Mouse (Mus musculus) heart, embryonic 16.5 days (tissue): Measurements from ENCODE around the gene Herc6. TPM values are rescaled to one million over a fixed set of nuclear protein-coding genes. Genes with fewer than 3 reads are reported as not detected.
"Not testable (repeated sequence)": the region's sequence is repeated elsewhere in the genome, so short reads cannot be mapped to it uniquely, and the experiment has no call there.

Experiments
- ATAC-seq: fragments of 200-750 bp; cut with Nextera tagmentation; replicated peaks from 2 replicates; pipeline ENCODE4 v1.8.0; 2017; ENCODE audit warnings: moderate number of reproducible peaks; ENCODE audit not compliant: insufficient read depth, low FRiP score; ENCODE audit errors: extremely low read depth
- H3K27ac ChIP-seq: fragments of 300-500 bp; sonication (generic); 2 replicates; pipeline ENCODE4 v1.5.1; 2014; ENCODE audit warnings: mild to moderate bottlenecking, low read length, control low read depth, moderate library complexity
- H3K27me3 ChIP-seq: fragments of 300-500 bp; sonication (generic); 2 replicates; pipeline ENCODE4 v1.6.1; 2014; ENCODE audit warnings: low read length, mixed read lengths; ENCODE audit not compliant: control insufficient read depth, insufficient read depth
- H3K36me3 ChIP-seq: fragments of 300-500 bp; sonication (generic); 2 replicates; pipeline ENCODE4 v1.6.1; 2014; ENCODE audit not compliant: control insufficient read depth, insufficient read depth
- H3K4me1 ChIP-seq: fragments of 300-500 bp; sonication (generic); 2 replicates; pipeline ENCODE4 v1.6.1; 2014; ENCODE audit warnings: low read length, mixed read lengths; ENCODE audit not compliant: control insufficient read depth, insufficient read depth
- H3K4me2 ChIP-seq: fragments of 300-500 bp; sonication (generic); 2 replicates; pipeline ENCODE4 v1.6.1; 2014; ENCODE audit warnings: low read depth, mild to moderate bottlenecking, control low read depth, low read length
- H3K4me3 ChIP-seq: fragments of 300-500 bp; sonication (generic); 2 replicates; pipeline ENCODE4 v1.5.1; 2014; ENCODE audit warnings: mild to moderate bottlenecking, control low read depth, low read length
- H3K9ac ChIP-seq: fragments of 300-500 bp; sonication (generic); 2 replicates; pipeline ENCODE4 v1.6.1; 2014; ENCODE audit warnings: low read length, control low read depth
- H3K9me3 ChIP-seq: fragments of 300-500 bp; sonication (generic); replicated peaks from 2 replicates; pipeline ENCODE4 v1.6.1; 2016; ENCODE audit warnings: low read length; ENCODE audit not compliant: control insufficient read depth
- WGBS: fragments of 180-500 bp; shearing (Covaris S2); extraction: QIAGEN DNeasy Blood & Tissue Kit; methylation state at CpG from one replicate; pipeline ENCODE4 v1.1.7; 2014; 5-methylcytosine and 5-hydroxymethylcytosine counted together
- polyA plus RNA-seq: library from polyadenylated mRNA; unstranded; fragments of >200 nt; fragmentation: Nextera tagmentation; extraction: Ambion mirVana; gene quantifications from 2 replicates; pipeline ENCODE4 v1.2.1, GENCODE M21; 2015

Herc6 gene
- polyA plus RNA-seq, 1 experiment from 2014 or later: 6.6 TPM

DNA sequence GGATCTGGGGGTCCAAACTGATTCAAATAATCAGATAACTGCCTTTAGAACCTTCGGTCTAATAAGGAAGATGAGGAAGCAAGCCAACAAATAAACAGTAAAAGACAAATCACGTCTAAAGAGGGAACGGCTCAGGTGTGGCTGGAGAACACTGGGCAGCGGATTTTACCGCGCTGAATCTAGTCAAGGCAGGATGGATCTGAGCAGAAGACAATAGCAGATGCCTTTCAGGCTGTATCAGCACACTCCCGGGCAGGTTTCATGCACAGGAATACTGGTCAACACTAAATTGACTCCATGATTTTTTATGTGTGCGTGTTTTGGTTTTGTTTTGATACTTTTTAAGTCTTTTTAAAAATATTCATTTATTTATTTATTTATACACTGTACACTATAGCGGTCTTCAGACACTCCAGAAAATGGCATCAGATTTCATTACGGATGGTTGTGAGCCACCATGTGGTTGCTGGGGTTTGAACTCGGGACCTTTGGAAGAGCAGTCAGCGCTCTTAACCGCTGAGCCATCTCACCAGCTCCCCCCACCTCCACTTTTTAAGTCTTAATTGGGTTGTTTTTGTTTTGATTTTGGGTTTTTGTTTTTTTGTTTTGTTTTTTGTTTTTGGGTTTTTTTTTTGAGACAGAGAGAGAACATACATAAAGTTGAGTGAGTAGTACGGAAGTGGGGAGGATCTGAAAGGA lies 44.7 kb upstream of the Herc6 start:
- H3K36me3 ChIP-seq: no peaks in the 10 kb centered on the region
- H3K27ac ChIP-seq: peak overlapping the region; percentile 95
- H3K4me2 ChIP-seq: peak overlapping the region; percentile 74
- ATAC-seq: 0 out of 2 replicates have a peak, but pooled peaks have one; percentile 29
- peak overlapping the region; percentile 81 for H3K9ac ChIP-seq
- WGBS: 27% methylated on average over 14 of the region's 14 CpGs
- peaks cover 19% of the 10 kb centered on the region for H3K4me1 ChIP-seq
- H3K9me3 ChIP-seq: no peaks in the 10 kb centered on the region
- H3K4me3 ChIP-seq: peak overlapping the region; percentile 58
- H3K27me3 ChIP-seq: no peaks in the 10 kb centered on the region

DNA sequence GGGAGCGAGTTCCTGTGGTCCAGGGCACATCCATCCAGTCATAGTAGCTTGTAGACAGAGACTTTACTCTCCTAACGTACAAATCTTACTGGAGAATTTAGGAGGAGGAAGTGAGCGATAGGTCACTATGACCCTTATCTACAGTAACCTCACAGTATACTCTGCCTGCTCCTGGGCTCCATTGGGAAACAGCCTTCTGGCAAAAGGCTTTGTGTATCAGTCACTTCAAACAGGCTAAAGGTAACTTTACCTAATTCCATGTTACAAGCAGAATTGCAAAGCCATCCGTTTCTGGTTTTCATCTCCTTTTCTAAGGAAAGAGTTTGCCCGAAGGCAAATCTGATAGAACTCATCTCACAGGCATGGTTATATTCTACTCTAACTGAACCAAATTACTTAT lies 42.9 kb upstream of the Herc6 start:
- Histone ChIP-seq H3K4me1 (peaks cover 8% of the 10 kb centered on the region), H3K36me3 (no peaks in the 10 kb centered on the region), H3K27ac (no peak overlapping the region), H3K27me3 (no peaks in the 10 kb centered on the region), H3K4me2 (no peak overlapping the region), H3K4me3 (no peak overlapping the region), H3K9me3 (no peaks in the 10 kb centered on the region), H3K9ac (no peak overlapping the region)
- no peak for ATAC-seq
- WGBS: 68% methylated on average over 5 of the region's 5 CpGs

DNA sequence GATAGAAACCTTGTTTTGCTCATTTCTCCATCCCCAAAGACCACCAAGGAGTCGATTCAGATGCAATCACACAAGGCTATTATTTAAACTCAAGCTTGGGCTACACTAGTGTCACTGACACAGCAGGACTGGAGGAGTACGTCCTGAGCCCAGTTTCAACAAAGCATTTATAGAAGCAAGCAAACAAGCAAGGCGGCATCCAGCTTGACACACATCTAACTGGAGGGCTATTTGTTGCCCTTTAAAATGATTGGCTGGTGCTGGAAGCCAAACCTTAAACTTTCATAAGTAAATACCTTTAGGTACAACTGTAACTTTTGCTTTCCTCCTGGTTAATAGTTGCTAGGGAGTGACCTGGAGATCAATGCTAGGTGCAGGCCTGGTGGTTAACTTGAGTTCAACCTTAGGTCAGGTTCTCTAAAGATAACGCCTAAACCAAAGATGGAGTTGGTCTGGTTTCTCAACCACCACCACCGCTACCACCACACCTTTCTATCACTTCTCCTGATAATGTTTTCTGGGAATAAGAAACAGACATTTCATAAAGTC lies 39.8 kb upstream of the Herc6 start:
- Histone ChIP-seq H3K27me3 (no peaks in the 10 kb centered on the region), H3K4me1 (no peaks in the 10 kb centered on the region), H3K4me3 (no peak overlapping the region), H3K27ac (no peak overlapping the region), H3K36me3 (no peaks in the 10 kb centered on the region), H3K9ac (no peak overlapping the region), H3K9me3 (no peaks in the 10 kb centered on the region), H3K4me2 (no peak overlapping the region)
- ATAC-seq: no peak
- 81% methylated on average over 5 of the region's 5 CpGs for WGBS

DNA sequence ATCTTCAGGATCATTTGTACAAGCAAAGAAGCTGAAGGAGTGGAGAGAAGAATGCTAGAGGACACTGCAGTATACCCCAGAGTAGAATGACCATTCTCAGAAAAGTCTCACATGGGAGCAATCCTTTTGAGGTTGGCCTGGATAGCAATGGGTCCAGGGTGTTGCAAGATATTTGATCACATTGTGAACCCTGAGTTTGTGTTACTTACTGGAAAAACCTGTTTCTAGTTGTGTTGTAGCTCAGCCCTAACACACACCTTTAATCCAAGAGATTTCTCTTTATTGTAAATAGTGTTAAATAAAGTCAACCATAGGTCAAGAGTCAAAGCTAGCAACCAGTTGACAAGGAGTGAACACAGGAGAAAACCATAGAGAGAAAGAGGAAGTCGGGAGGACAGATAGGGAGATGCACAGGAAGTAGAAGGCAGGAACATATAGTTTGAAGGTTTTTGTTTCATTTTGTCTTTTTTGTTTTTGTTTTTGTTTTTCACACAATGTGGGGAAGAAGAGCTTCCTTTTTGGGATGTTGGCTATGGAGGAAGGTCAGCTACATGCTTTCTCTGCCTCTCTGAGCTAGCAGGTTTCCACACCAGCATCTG lies 39.0 kb upstream of the Herc6 start:
- H3K4me2 ChIP-seq: no peak overlapping the region
- H3K4me1 ChIP-seq: no peaks in the 10 kb centered on the region
- no peaks in the 10 kb centered on the region for H3K36me3 ChIP-seq
- no peak overlapping the region for H3K9ac ChIP-seq
- H3K27ac ChIP-seq: no peak overlapping the region
- 65% methylated on average over 1 of the region's 1 CpGs for WGBS
- no peak for ATAC-seq
- no peaks in the 10 kb centered on the region for H3K9me3 ChIP-seq
- no peak overlapping the region for H3K4me3 ChIP-seq
- H3K27me3 ChIP-seq: no peaks in the 10 kb centered on the region

DNA sequence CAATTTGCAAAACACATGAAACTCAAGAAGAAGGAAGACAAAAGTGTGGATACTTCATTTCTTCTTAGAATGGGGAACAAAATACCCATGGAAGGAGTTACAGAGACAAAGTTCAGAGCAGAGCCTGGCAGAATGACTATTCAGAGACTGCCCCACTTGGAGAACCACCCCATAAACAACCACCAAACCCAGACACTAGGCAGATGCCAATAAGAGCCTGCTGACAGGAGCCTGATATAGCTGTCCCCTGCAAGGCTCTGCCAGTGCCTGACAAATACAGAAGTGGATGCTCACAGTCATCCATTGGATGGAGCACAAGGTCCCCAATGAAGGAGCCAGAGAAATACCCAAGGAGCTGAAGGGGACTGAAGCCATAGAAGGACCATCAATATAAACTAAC lies 37.2 kb upstream of the Herc6 start:
- H3K27me3 ChIP-seq, H3K27ac ChIP-seq, H3K4me3 ChIP-seq, H3K9me3 ChIP-seq, H3K4me2 ChIP-seq, H3K4me1 ChIP-seq, H3K36me3 ChIP-seq, H3K9ac ChIP-seq: not testable (repeated sequence)
- 0 out of 2 replicates have a peak, but pooled peaks have one; percentile 37 for ATAC-seq

DNA sequence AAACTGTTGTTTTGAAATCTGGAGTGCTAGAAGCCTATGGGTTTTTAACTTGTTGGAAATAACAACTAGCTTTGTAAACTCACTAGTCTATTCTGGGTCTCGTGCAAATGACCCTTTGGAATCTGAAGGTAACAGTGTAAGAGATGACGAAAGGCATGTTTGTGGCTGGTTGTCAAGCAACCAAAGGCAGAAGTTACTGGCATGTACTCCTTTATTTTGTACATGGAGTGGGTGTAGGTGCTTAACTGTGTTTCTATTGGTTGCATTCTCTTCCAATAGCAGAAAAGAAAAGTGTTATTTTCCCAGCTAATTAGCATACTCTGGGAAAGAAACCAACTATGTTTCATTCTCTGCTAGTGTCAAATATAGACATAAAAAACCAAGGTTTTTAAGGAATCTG lies 35.9 kb upstream of the Herc6 start:
- H3K36me3 ChIP-seq: no peaks in the 10 kb centered on the region
- no peaks in the 10 kb centered on the region for H3K9me3 ChIP-seq
- H3K4me2 ChIP-seq: no peak overlapping the region
- ATAC-seq: peak; percentile 85
- 23% methylated on average over 2 of the region's 2 CpGs for WGBS
- peak overlapping the region; percentile 42; the same call in 1 of the 2 replicates for H3K27ac ChIP-seq
- no peak overlapping the region for H3K9ac ChIP-seq
- no peaks in the 10 kb centered on the region for H3K27me3 ChIP-seq
- H3K4me3 ChIP-seq: no peak overlapping the region
- H3K4me1 ChIP-seq: no peaks in the 10 kb centered on the region

DNA sequence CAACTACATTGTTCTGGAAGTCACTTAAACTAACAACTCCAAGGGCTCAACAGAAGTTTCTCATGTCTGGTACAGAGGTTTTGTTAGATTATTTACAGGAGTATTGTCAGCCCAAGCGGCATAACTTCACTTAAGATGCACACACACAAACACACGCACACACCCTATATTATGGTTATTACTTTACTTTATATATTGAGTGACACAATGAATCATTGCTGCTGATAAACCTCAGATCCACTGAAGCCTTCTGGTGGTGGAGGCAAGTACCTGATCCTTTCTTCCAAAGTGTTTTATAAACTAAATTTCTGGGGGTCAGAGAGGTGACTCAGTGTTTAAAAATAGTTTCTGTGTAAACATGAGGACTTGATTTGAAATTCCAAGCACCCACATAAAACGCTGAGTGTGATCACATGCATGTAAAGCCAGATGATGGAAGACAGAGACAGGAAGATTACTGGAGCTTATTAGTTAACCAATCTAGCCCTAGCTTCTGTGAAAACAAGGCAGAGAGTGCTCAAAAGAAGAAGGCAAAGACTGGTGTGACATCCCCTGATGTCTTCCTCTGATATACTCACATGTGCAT lies 29.5 kb upstream of the Herc6 start:
- no peak overlapping the region for H3K4me3 ChIP-seq
- H3K4me1 ChIP-seq: no peaks in the 10 kb centered on the region
- 53% methylated on average over 3 of the region's 3 CpGs for WGBS
- H3K4me2 ChIP-seq: no peak overlapping the region
- no peaks in the 10 kb centered on the region for H3K27me3 ChIP-seq
- H3K36me3 ChIP-seq: no peaks in the 10 kb centered on the region
- H3K9ac ChIP-seq: no peak overlapping the region
- H3K9me3 ChIP-seq: no peaks in the 10 kb centered on the region
- no peak overlapping the region for H3K27ac ChIP-seq
- ATAC-seq: no peak

DNA sequence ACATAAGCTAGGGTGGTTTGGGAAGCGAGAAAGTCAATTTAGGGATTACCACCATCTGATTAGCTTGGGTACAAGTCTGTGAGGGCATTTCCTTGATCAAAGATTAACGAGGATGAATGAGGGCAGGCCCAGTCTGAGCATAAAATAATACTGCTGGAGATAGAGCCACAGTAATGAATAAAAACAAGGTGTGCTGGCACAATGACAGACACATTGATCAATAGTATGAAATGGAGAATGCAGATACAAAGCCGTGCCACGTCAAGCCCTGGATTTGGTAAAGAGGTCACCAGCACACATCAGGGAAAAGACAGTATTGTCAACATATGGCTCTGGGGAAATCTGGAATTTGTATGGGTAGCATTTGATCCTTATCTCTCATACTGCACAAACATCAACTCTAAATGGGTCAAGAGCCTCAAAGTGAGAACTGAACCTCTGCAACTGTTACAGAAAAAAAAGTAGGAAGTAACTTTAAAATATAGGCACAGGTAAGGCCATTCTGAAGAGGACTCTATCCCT lies 22.9 kb upstream of the Herc6 start:
- peaks cover 6% of the 10 kb centered on the region for H3K9me3 ChIP-seq
- H3K27me3 ChIP-seq: no peaks in the 10 kb centered on the region
- no peak overlapping the region for H3K9ac ChIP-seq
- no peak overlapping the region for H3K4me3 ChIP-seq
- H3K4me2 ChIP-seq: no peak overlapping the region
- 59% methylated on average over 4 of the region's 4 CpGs for WGBS
- H3K27ac ChIP-seq: no peak overlapping the region
- no peaks in the 10 kb centered on the region for H3K36me3 ChIP-seq
- no peaks in the 10 kb centered on the region for H3K4me1 ChIP-seq
- no peak for ATAC-seq

DNA sequence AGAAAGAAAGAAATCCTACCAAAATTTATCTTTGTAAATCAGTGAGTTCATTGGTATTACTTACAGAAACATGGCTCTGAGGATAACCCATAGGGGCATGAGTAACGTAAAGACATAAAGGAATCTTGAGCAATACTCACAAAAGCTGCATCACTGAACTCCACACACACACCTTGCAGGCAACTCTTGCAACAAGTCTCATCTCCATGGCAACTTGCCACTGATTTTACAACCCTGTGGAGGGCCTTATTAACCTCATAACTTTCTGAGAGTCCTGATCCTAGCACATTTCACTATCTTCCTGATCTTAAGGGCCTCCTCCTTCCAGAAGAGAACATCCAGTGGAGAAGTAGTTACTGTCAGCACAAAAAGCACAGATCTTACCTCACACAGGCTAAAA lies 17.3 kb upstream of the Herc6 start:
- no peak for ATAC-seq
- H3K27me3 ChIP-seq: no peaks in the 10 kb centered on the region
- WGBS: 96% methylated on average over 1 of the region's 1 CpGs
- no peaks in the 10 kb centered on the region for H3K4me1 ChIP-seq
- no peak overlapping the region for H3K9ac ChIP-seq
- no peak overlapping the region for H3K27ac ChIP-seq
- no peak overlapping the region for H3K4me3 ChIP-seq
- no peaks in the 10 kb centered on the region for H3K36me3 ChIP-seq
- H3K9me3 ChIP-seq: peaks cover 6% of the 10 kb centered on the region
- H3K4me2 ChIP-seq: no peak overlapping the region
